Mouse (Mus musculus): ENCODE results near the gene Phykpl. TPM values are rescaled to one million over a fixed set of nuclear protein-coding genes. Genes with fewer than 3 reads are reported as not detected.

The Phykpl gene
- total and polyA plus RNA-seq, 2 experiments from 2014 or later: 5.6 to 8.4 TPM

GRCm38 (mm10) chr11:51643202-51643601 is 58.6 kb downstream of the Phykpl start:
- no peak overlapping the region for H3K9ac ChIP-seq
- H3K27me3 ChIP-seq (ENCODE audit: insufficient read depth, low read length): no peaks in the 10 kb centered on the region
- H3K4me1 ChIP-seq (ENCODE audit: insufficient read depth): no peaks in the 10 kb centered on the region
- no peak overlapping the region for H3K4me3 ChIP-seq (ENCODE audit: low read depth, low read length)
- H3K9me3 ChIP-seq (ENCODE audit: low read length): no peaks in the 10 kb centered on the region
- H3K27ac ChIP-seq (ENCODE audit: low read depth, low read length): no peak overlapping the region
- ATAC-seq: no peak
- WGBS: 82% methylated on average over 9 of the region's 9 CpGs
- H3K36me3 ChIP-seq (ENCODE audit: insufficient read depth): peaks cover 8% of the 10 kb centered on the region; the same call in 1 of the 2 replicates
- no peak for DNase-seq
- H3K4me2 ChIP-seq (ENCODE audit: low read depth): no peak overlapping the region
- TF ChIP-seq CTCF (IDR thresholded peaks at IDR 0.05; ENCODE audit: low read depth): no peak

- Histone ChIP-seq H3K4me3 (ENCODE audit: low read depth, low read length) (no peak overlapping the region), H3K9ac (no peak overlapping the region), H3K4me1 (ENCODE audit: insufficient read depth) (no peaks in the 10 kb centered on the region), H3K9me3 (ENCODE audit: low read length) (no peaks in the 10 kb centered on the region), H3K36me3 (ENCODE audit: insufficient read depth) (peaks cover 8% of the 10 kb centered on the region; the same call in 1 of the 2 replicates), H3K27ac (ENCODE audit: low read depth, low read length) (no peak overlapping the region), H3K27me3 (ENCODE audit: insufficient read depth, low read length) (no peaks in the 10 kb centered on the region), H3K4me2 (ENCODE audit: low read depth) (no peak overlapping the region)
- no peak for DNase-seq
- ATAC-seq: no peak
- 60% methylated on average over 15 of the region's 15 CpGs for WGBS
- TF ChIP-seq CTCF (IDR thresholded peaks at IDR 0.05; ENCODE audit: low read depth): no peak
These were observed 59.2 kb downstream of the Phykpl start for GRCm38 (mm10) chr11:51643761-51644160.

GRCm38 (mm10) chr11:51644217-51644616 is 59.7 kb downstream of the Phykpl start:
- H3K4me2 ChIP-seq (ENCODE audit: low read depth): no peak overlapping the region
- no peak for TF ChIP-seq CTCF (IDR thresholded peaks at IDR 0.05; ENCODE audit: low read depth)
- WGBS: 77% methylated on average over 16 of the region's 16 CpGs
- H3K27ac ChIP-seq (ENCODE audit: low read depth, low read length): no peak overlapping the region
- no peaks in the 10 kb centered on the region for H3K27me3 ChIP-seq (ENCODE audit: insufficient read depth, low read length)
- no peaks in the 10 kb centered on the region for H3K9me3 ChIP-seq (ENCODE audit: low read length)
- no peak overlapping the region for H3K4me3 ChIP-seq (ENCODE audit: low read depth, low read length)
- peaks cover 8% of the 10 kb centered on the region; the same call in 1 of the 2 replicates for H3K36me3 ChIP-seq (ENCODE audit: insufficient read depth)
- no peaks in the 10 kb centered on the region for H3K4me1 ChIP-seq (ENCODE audit: insufficient read depth)
- ATAC-seq: no peak
- H3K9ac ChIP-seq: no peak overlapping the region
- DNase-seq: no peak

- no peak for TF ChIP-seq CTCF (IDR thresholded peaks at IDR 0.05; ENCODE audit: low read depth)
- Histone ChIP-seq H3K4me1 (ENCODE audit: insufficient read depth) (no peaks in the 10 kb centered on the region), H3K9me3 (ENCODE audit: low read length) (no peaks in the 10 kb centered on the region), H3K9ac (no peak overlapping the region), H3K36me3 (ENCODE audit: insufficient read depth) (peaks cover 8% of the 10 kb centered on the region; the same call in 1 of the 2 replicates), H3K4me2 (ENCODE audit: low read depth) (no peak overlapping the region), H3K27me3 (ENCODE audit: insufficient read depth, low read length) (no peaks in the 10 kb centered on the region), H3K4me3 (ENCODE audit: low read depth, low read length) (no peak overlapping the region), H3K27ac (ENCODE audit: low read depth, low read length) (no peak overlapping the region)
- no peak for DNase-seq
- 63% methylated on average over 13 of the region's 13 CpGs for WGBS
- ATAC-seq: no peak
These were observed 60.7 kb downstream of the Phykpl start for GRCm38 (mm10) chr11:51645293-51645692.

- TF ChIP-seq CTCF (IDR thresholded peaks at IDR 0.05; ENCODE audit: low read depth): no peak
These were observed 61.7 kb downstream of the Phykpl start for GRCm38 (mm10) chr11:51646245-51646644.

GRCm38 (mm10) chr11:51646751-51647667 is 62.5 kb downstream of the Phykpl start:
- no peak overlapping the region for H3K4me2 ChIP-seq (ENCODE audit: low read depth)
- WGBS: 80% methylated on average over 15 of the region's 15 CpGs
- ATAC-seq: no peak

More at GRCm38 (mm10) chr11:51646245-51646644, 61.7 kb downstream of the Phykpl start:
- Histone ChIP-seq H3K9ac (no peak overlapping the region), H3K9me3 (ENCODE audit: low read length) (no peaks in the 10 kb centered on the region), H3K27ac (ENCODE audit: low read depth, low read length) (no peak overlapping the region), H3K4me2 (ENCODE audit: low read depth) (no peak overlapping the region), H3K4me1 (ENCODE audit: insufficient read depth) (no peaks in the 10 kb centered on the region), H3K4me3 (ENCODE audit: low read depth, low read length) (no peak overlapping the region), H3K36me3 (ENCODE audit: insufficient read depth) (peaks cover 8% of the 10 kb centered on the region; the same call in 1 of the 2 replicates), H3K27me3 (ENCODE audit: insufficient read depth, low read length) (no peaks in the 10 kb centered on the region)
- WGBS: 79% methylated on average over 7 of the region's 7 CpGs
- ATAC-seq: no peak
- no peak for DNase-seq

GRCm38 (mm10) chr11:51648566-51648965 is 64.0 kb downstream of the Phykpl start:
- Histone ChIP-seq H3K9me3 (ENCODE audit: low read length) (no peaks in the 10 kb centered on the region), H3K36me3 (ENCODE audit: insufficient read depth) (peaks cover 8% of the 10 kb centered on the region; the same call in 1 of the 2 replicates), H3K9ac (no peak overlapping the region), H3K27me3 (ENCODE audit: insufficient read depth, low read length) (no peaks in the 10 kb centered on the region), H3K4me2 (ENCODE audit: low read depth) (peak overlapping the region; percentile 86; the same call in 1 of the 2 replicates), H3K4me1 (ENCODE audit: insufficient read depth) (no peaks in the 10 kb centered on the region), H3K27ac (ENCODE audit: low read depth, low read length) (no peak overlapping the region), H3K4me3 (ENCODE audit: low read depth, low read length) (no peak overlapping the region)
- DNase-seq (no peak), ATAC-seq (no peak)
- TF ChIP-seq CTCF (IDR thresholded peaks at IDR 0.05; ENCODE audit: low read depth): no peak
- WGBS: 19% methylated on average over 3 of the region's 3 CpGs

More at GRCm38 (mm10) chr11:51646751-51647667, 62.5 kb downstream of the Phykpl start:
- Histone ChIP-seq H3K9ac (no peak overlapping the region), H3K27me3 (ENCODE audit: insufficient read depth, low read length) (no peaks in the 10 kb centered on the region), H3K27ac (ENCODE audit: low read depth, low read length) (no peak overlapping the region), H3K9me3 (ENCODE audit: low read length) (no peaks in the 10 kb centered on the region), H3K4me3 (ENCODE audit: low read depth, low read length) (no peak overlapping the region), H3K4me1 (ENCODE audit: insufficient read depth) (no peaks in the 10 kb centered on the region), H3K36me3 (ENCODE audit: insufficient read depth) (peaks cover 8% of the 10 kb centered on the region; the same call in 1 of the 2 replicates)
- no peak for TF ChIP-seq CTCF (IDR thresholded peaks at IDR 0.05; ENCODE audit: low read depth)
- DNase-seq: no peak
